ENCODE assay signal across 8 mouse cellular contexts in the genomic region with DNA sequence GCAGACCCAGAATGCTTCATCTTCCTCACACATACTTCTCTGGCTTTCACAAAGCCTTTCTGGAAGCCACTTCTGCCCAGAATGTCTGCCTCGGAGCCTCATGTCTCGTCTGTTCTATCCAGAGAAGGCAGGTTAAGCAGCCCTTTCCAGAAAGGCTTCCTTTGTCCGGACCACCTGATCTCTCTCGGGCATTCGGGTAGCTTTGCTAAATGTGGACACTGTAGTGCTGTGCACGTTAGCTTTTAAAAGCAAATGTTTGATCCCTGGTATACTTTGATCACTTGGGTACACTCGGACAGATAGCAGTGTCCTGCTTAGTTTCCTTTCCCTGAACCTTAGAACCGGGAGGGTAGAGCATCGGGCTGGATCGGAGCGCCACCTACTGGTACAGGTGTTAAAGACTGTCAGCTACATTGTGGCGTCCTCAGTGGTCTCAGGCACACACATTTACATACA. TPM values are rescaled to one million over a fixed set of nuclear protein-coding genes. Genes with fewer than 3 reads are reported as not detected.
DNase-seq lines count a peak whose midpoint lies in the region; ATAC-seq lines count a peak whose summit lies in the region.

No protein-coding gene starts in this region.

- H3K27ac ChIP-seq in intestine, embryonic 15.5 days, result no peak overlapping the region

- H3K36me3 ChIP-seq in intestine, embryonic 15.5 days, result no peaks in the 10 kb centered on the region

- DNase-seq in adrenal gland, adult 2 months, result peak; percentile 76
- peak; percentile 91 for DNase-seq in embryo, embryonic 11 days
- DNase-seq in gastrocnemius, postnatal 36 days, result peak; percentile 63 to 72
- DNase-seq in left cerebral cortex, postnatal 25 days (ENCODE audit: low spot score in 2 of 2), result peak; percentile 82 to 85
- peak; percentile 89 for DNase-seq in mesoderm, embryonic 11.5 days (ENCODE audit: low read depth, low spot score)
- peak; percentile 73 for DNase-seq in right cerebral cortex, postnatal 25 days
- peak; percentile 62 to 71 for DNase-seq in urinary bladder, postnatal 36 days (ENCODE audit: low spot score in 2 of 2)

- peak; percentile 83 for ATAC-seq in intestine, embryonic 15.5 days

- H3K4me1 ChIP-seq in intestine, embryonic 15.5 days (replicated peaks), result 0 out of 2 replicates have a peak, but pooled peaks cover 2% of the 10 kb centered on the region

- 0 out of 2 replicates have a peak overlapping the region, but pooled peaks have one; percentile 26 for H3K9ac ChIP-seq in intestine, embryonic 15.5 days

- H3K4me2 ChIP-seq in intestine, embryonic 15.5 days (replicated peaks), result peak overlapping the region; percentile 68

- no peaks in the 10 kb centered on the region for H3K27me3 ChIP-seq in intestine, embryonic 15.5 days (replicated peaks)

- no peaks in the 10 kb centered on the region for H3K9me3 ChIP-seq in intestine, embryonic 15.5 days

- 11% methylated on average over 12 of the region's 12 CpGs for WGBS in intestine, embryonic 15.5 days

- peak overlapping the region; percentile 31 for H3K4me3 ChIP-seq in intestine, embryonic 15.5 days (replicated peaks)

- intact Hi-C loops in gastrocnemius, postnatal 36 days (cut with DNase I), result loop anchor here (5.0 kb wide), 3 partner anchors 146 to 761 kb away; no protein-coding TSS in a partner anchor
- intact Hi-C loops in left cerebral cortex, postnatal 25 days (cut with DNase I), result loop anchor here (5.0 kb wide), 2 partner anchors 81 to 596 kb away; no protein-coding TSS in a partner anchor

RNA-seq across cellular contexts. Expression of a gene that starts 29.7 kb away (rescaled TPM):
- 1 to 10 TPM; 2.2 to 4.0 TPM for total RNA-seq in adrenal gland, adult 2 months (2021)
- polyA plus RNA-seq in adrenal gland, adult 2 months (2012; rRNA removed), result 0.19 and 0.22 TPM in 2 replicates
- under 1 TPM; 0.10 to 0.31 TPM for total RNA-seq in gastrocnemius, postnatal 36 days (2021)
- polyA plus RNA-seq in intestine, embryonic 15.5 days (2015; fragmentation: Nextera tagmentation; extraction: Ambion mirVana), result 16.9 and 17.4 TPM in 2 replicates
- total RNA-seq in left cerebral cortex, postnatal 25 days (2021), result 1 to 10 TPM in 1 of 2 experiments, under 1 TPM in 1; 0.82 to 1.1 TPM
